Mouse (Mus musculus): ENCODE results near the gene St3gal6. TPM values are rescaled to one million over a fixed set of nuclear protein-coding genes. Genes with fewer than 3 reads are reported as not detected.

Gene St3gal6
- polyA plus RNA-seq, 1 experiment from 2014 or later, result 17.7 TPM

GRCm38 (mm10) chr16:58523044-58523859 is 791 bp downstream of the St3gal6 start:
- peak overlapping the region; percentile 92 for H3K4me2 ChIP-seq (ENCODE audit: low read length)
- ATAC-seq, result peak; percentile 93

GRCm38 (mm10) chr16:58522677-58523043 is 1.4 kb downstream of the St3gal6 start:
- Histone ChIP-seq H3K9ac (ENCODE audit: low read depth, low read length) (peak overlapping the region; percentile 88), H3K4me3 (ENCODE audit: low read length) (peak overlapping the region; percentile 83), H3K4me1 (ENCODE audit: control insufficient read depth, insufficient read depth, low read depth, low read length) (peaks cover 6% of the 10 kb centered on the region; the same call in 1 of the 2 replicates), H3K36me3 (ENCODE audit: control insufficient read depth, insufficient read depth, low read length) (no peaks in the 10 kb centered on the region), H3K9me3 (ENCODE audit: control insufficient read depth, low read length) (no peaks in the 10 kb centered on the region), H3K27ac (ENCODE audit: low read depth, low read length) (peak overlapping the region; percentile 82), H3K4me2 (ENCODE audit: low read length) (peak overlapping the region; percentile 92), H3K27me3 (replicated peaks; ENCODE audit: control insufficient read depth, insufficient read depth, low read length) (0 out of 2 replicates have a peak, but pooled peaks cover 2% of the 10 kb centered on the region)
- WGBS, result 0% methylated on average over 16 of the region's 16 CpGs
- ATAC-seq, result peak; percentile 72

More at GRCm38 (mm10) chr16:58523044-58523859, 791 bp downstream of the St3gal6 start:
- 0 out of 2 replicates have a peak, but pooled peaks cover 2% of the 10 kb centered on the region for H3K27me3 ChIP-seq (replicated peaks; ENCODE audit: control insufficient read depth, insufficient read depth, low read length)
- H3K9me3 ChIP-seq (ENCODE audit: control insufficient read depth, low read length), result no peaks in the 10 kb centered on the region
- peaks cover 6% of the 10 kb centered on the region; the same call in 1 of the 2 replicates for H3K4me1 ChIP-seq (ENCODE audit: control insufficient read depth, insufficient read depth, low read depth, low read length)
- under 1% methylated on average over 55 of the region's 58 CpGs for WGBS
- H3K27ac ChIP-seq (ENCODE audit: low read depth, low read length), result peak overlapping the region; percentile 82
- H3K36me3 ChIP-seq (ENCODE audit: control insufficient read depth, insufficient read depth, low read length), result no peaks in the 10 kb centered on the region
- peak overlapping the region; percentile 83 for H3K4me3 ChIP-seq (ENCODE audit: low read length)
- H3K9ac ChIP-seq (ENCODE audit: low read depth, low read length), result peak overlapping the region; percentile 88

- no peak for ATAC-seq
- WGBS, result 40% methylated on average over 7 of the region's 7 CpGs
- H3K9ac ChIP-seq (ENCODE audit: low read depth, low read length), result peak overlapping the region; percentile 88; the same call in 1 of the 2 replicates
- H3K27ac ChIP-seq (ENCODE audit: low read depth, low read length), result no peak overlapping the region
- H3K27me3 ChIP-seq (replicated peaks; ENCODE audit: control insufficient read depth, insufficient read depth, low read length), result 0 out of 2 replicates have a peak, but pooled peaks cover 2% of the 10 kb centered on the region
- no peaks in the 10 kb centered on the region for H3K9me3 ChIP-seq (ENCODE audit: control insufficient read depth, low read length)
- H3K4me3 ChIP-seq (ENCODE audit: low read length), result peak overlapping the region; percentile 83
- H3K4me1 ChIP-seq (ENCODE audit: control insufficient read depth, insufficient read depth, low read depth, low read length), result peaks cover 6% of the 10 kb centered on the region; the same call in 1 of the 2 replicates
- no peaks in the 10 kb centered on the region for H3K36me3 ChIP-seq (ENCODE audit: control insufficient read depth, insufficient read depth, low read length)
- peak overlapping the region; percentile 92 for H3K4me2 ChIP-seq (ENCODE audit: low read length)
Observed at GRCm38 (mm10) chr16:58521900-58522299, 2.1 kb downstream of the St3gal6 start.

GRCm38 (mm10) chr16:58521182-58521581 is 2.9 kb downstream of the St3gal6 start:
- H3K36me3 ChIP-seq (ENCODE audit: control insufficient read depth, insufficient read depth, low read length), result no peaks in the 10 kb centered on the region
- no peak overlapping the region for H3K9ac ChIP-seq (ENCODE audit: low read depth, low read length)
- H3K27me3 ChIP-seq (replicated peaks; ENCODE audit: control insufficient read depth, insufficient read depth, low read length), result 0 out of 2 replicates have a peak, but pooled peaks cover 2% of the 10 kb centered on the region
- no peak overlapping the region for H3K4me3 ChIP-seq (ENCODE audit: low read length)
- H3K9me3 ChIP-seq (ENCODE audit: control insufficient read depth, low read length), result no peaks in the 10 kb centered on the region
- ATAC-seq, result no peak
- H3K4me2 ChIP-seq (ENCODE audit: low read length), result no peak overlapping the region
- H3K27ac ChIP-seq (ENCODE audit: low read depth, low read length), result no peak overlapping the region
- peaks cover 6% of the 10 kb centered on the region; the same call in 1 of the 2 replicates for H3K4me1 ChIP-seq (ENCODE audit: control insufficient read depth, insufficient read depth, low read depth, low read length)
- WGBS, result 84% methylated on average over 4 of the region's 4 CpGs

- no peak for ATAC-seq
- Histone ChIP-seq H3K27ac (ENCODE audit: low read depth, low read length) (no peak overlapping the region), H3K4me2 (ENCODE audit: low read length) (no peak overlapping the region), H3K36me3 (ENCODE audit: control insufficient read depth, insufficient read depth, low read length) (no peaks in the 10 kb centered on the region), H3K9me3 (ENCODE audit: control insufficient read depth, low read length) (no peaks in the 10 kb centered on the region), H3K4me1 (ENCODE audit: control insufficient read depth, insufficient read depth, low read depth, low read length) (peaks cover 6% of the 10 kb centered on the region; the same call in 1 of the 2 replicates), H3K9ac (ENCODE audit: low read depth, low read length) (no peak overlapping the region), H3K4me3 (ENCODE audit: low read length) (no peak overlapping the region), H3K27me3 (replicated peaks; ENCODE audit: control insufficient read depth, insufficient read depth, low read length) (0 out of 2 replicates have a peak, but pooled peaks cover 2% of the 10 kb centered on the region)
- WGBS, result 84% methylated on average over 6 of the region's 6 CpGs
Observed at GRCm38 (mm10) chr16:58520457-58520856, 3.6 kb downstream of the St3gal6 start.

GRCm38 (mm10) chr16:58519650-58520073 is 4.4 kb downstream of the St3gal6 start:
- 48% methylated on average over 11 of the region's 11 CpGs for WGBS
- Histone ChIP-seq H3K9ac (ENCODE audit: low read depth, low read length) (no peak overlapping the region), H3K27ac (ENCODE audit: low read depth, low read length) (no peak overlapping the region; the same call in 1 of the 2 replicates), H3K4me3 (ENCODE audit: low read length) (no peak overlapping the region), H3K27me3 (replicated peaks; ENCODE audit: control insufficient read depth, insufficient read depth, low read length) (0 out of 2 replicates have a peak, but pooled peaks cover 2% of the 10 kb centered on the region), H3K9me3 (ENCODE audit: control insufficient read depth, low read length) (no peaks in the 10 kb centered on the region), H3K36me3 (ENCODE audit: control insufficient read depth, insufficient read depth, low read length) (no peaks in the 10 kb centered on the region), H3K4me1 (ENCODE audit: control insufficient read depth, insufficient read depth, low read depth, low read length) (peaks cover 6% of the 10 kb centered on the region; the same call in 1 of the 2 replicates), H3K4me2 (ENCODE audit: low read length) (peak overlapping the region; percentile 38)
- 0 out of 2 replicates have a peak, but pooled peaks have one; percentile 37 for ATAC-seq

GRCm38 (mm10) chr16:58516960-58517798 is 6.9 kb downstream of the St3gal6 start:
- WGBS, result 92% methylated on average over 7 of the region's 7 CpGs
- Histone ChIP-seq H3K4me1 (ENCODE audit: control insufficient read depth, insufficient read depth, low read depth, low read length) (peaks cover 6% of the 10 kb centered on the region), H3K4me2 (ENCODE audit: low read length) (no peak overlapping the region), H3K27me3 (replicated peaks; ENCODE audit: control insufficient read depth, insufficient read depth, low read length) (0 out of 2 replicates have a peak, but pooled peaks cover 2% of the 10 kb centered on the region), H3K27ac (ENCODE audit: low read depth, low read length) (no peak overlapping the region), H3K9me3 (ENCODE audit: control insufficient read depth, low read length) (no peaks in the 10 kb centered on the region), H3K4me3 (ENCODE audit: low read length) (no peak overlapping the region), H3K9ac (ENCODE audit: low read depth, low read length) (no peak overlapping the region), H3K36me3 (ENCODE audit: control insufficient read depth, insufficient read depth, low read length) (no peaks in the 10 kb centered on the region)
- ATAC-seq, result no peak

GRCm38 (mm10) chr16:58516161-58516560 is 7.9 kb downstream of the St3gal6 start:
- H3K4me3 ChIP-seq (ENCODE audit: low read length), result no peak overlapping the region
- no peak overlapping the region for H3K9ac ChIP-seq (ENCODE audit: low read depth, low read length)
- H3K9me3 ChIP-seq (ENCODE audit: control insufficient read depth, low read length), result no peaks in the 10 kb centered on the region
- no peak overlapping the region for H3K27ac ChIP-seq (ENCODE audit: low read depth, low read length)
- peaks cover 3% of the 10 kb centered on the region for H3K4me1 ChIP-seq (ENCODE audit: control insufficient read depth, insufficient read depth, low read depth, low read length)
- no peaks in the 10 kb centered on the region for H3K36me3 ChIP-seq (ENCODE audit: control insufficient read depth, insufficient read depth, low read length)
- no peak for ATAC-seq
- H3K4me2 ChIP-seq (ENCODE audit: low read length), result no peak overlapping the region
- 0 out of 2 replicates have a peak, but pooled peaks cover 2% of the 10 kb centered on the region for H3K27me3 ChIP-seq (replicated peaks; ENCODE audit: control insufficient read depth, insufficient read depth, low read length)
- 86% methylated on average over 2 of the region's 2 CpGs for WGBS

Measured in hindbrain, embryonic 16.5 days (tissue).